Mouse (Mus musculus) liver, postnatal 0 days (tissue): ENCODE results near the gene S100a2. TPM values are rescaled to one million over a fixed set of nuclear protein-coding genes. Genes with fewer than 3 reads are reported as not detected.

ENCODE experiments used
- ATAC-seq: fragments of 200-750 bp; cut with Nextera tagmentation; 2 replicates; pipeline ENCODE4 v1.8.0; 2017; ENCODE audit warnings: mild to moderate bottlenecking, moderate library complexity
- DNase-seq: peaks from one replicate; pipeline ENCODE4 v3.0.0-alpha.2; 2016
- H3K27ac ChIP-seq: fragments of 300-500 bp; sonication (generic); 2 replicates; pipeline ENCODE4 v1.5.1; 2014; ENCODE audit warnings: antibody characterized with exemption, moderate library complexity, mild to moderate bottlenecking, low read depth
- H3K27me3 ChIP-seq: fragments of 300-500 bp; sonication (generic); 2 replicates; pipeline ENCODE4 v1.6.1; 2014; ENCODE audit warnings: low read length, control low read depth, mixed read lengths; ENCODE audit not compliant: insufficient read depth
- H3K36me3 ChIP-seq: fragments of 300-500 bp; sonication (generic); replicated peaks from 2 replicates; pipeline ENCODE4 v1.6.1; 2014; ENCODE audit warnings: mild to moderate bottlenecking, control low read depth, low read length, moderate library complexity, mixed read lengths; ENCODE audit not compliant: insufficient read depth
- H3K4me1 ChIP-seq: fragments of 300-500 bp; sonication (generic); 2 replicates; pipeline ENCODE4 v1.6.1; 2014; ENCODE audit warnings: antibody characterized with exemption, mild to moderate bottlenecking, control low read depth; ENCODE audit not compliant: insufficient read depth
- H3K4me2 ChIP-seq: fragments of 300-500 bp; sonication (generic); 2 replicates; pipeline ENCODE4 v1.6.1; 2014; ENCODE audit warnings: low read depth, mild to moderate bottlenecking, low read length, moderate library complexity, mixed read lengths
- H3K4me3 ChIP-seq: fragments of 300-500 bp; sonication (generic); 2 replicates; pipeline ENCODE4 v1.5.1; 2014; ENCODE audit warnings: low read depth, low read length
- H3K9ac ChIP-seq: fragments of 300-500 bp; sonication (generic); replicated peaks from 2 replicates; pipeline ENCODE4 v1.6.1; 2014; ENCODE audit warnings: mild to moderate bottlenecking, moderate library complexity
- H3K9me3 ChIP-seq: fragments of 300-500 bp; sonication (generic); 2 replicates; pipeline ENCODE4 v1.6.1; 2016; ENCODE audit warnings: mild to moderate bottlenecking, control low read depth, low read length, mixed read lengths
- CTCF ChIP-seq: sonication (generic); IDR thresholded peaks from 2 replicates; pipeline ENCODE4 v1.5.1; 2016; ENCODE audit warnings: antibody characterized with exemption, low read depth
- EP300 ChIP-seq: IDR thresholded peaks from 2 replicates; pipeline ENCODE4 v1.6.1; 2016; ENCODE audit warnings: antibody characterized with exemption, low read depth, mild to moderate bottlenecking
- WGBS: fragments of 180-500 bp; shearing (Covaris S2); extraction: QIAGEN DNeasy Blood & Tissue Kit; methylation state at CpG from one replicate; pipeline ENCODE4 v1.1.7; 2014; ENCODE audit not compliant: insufficient replicate concordance; 5-methylcytosine and 5-hydroxymethylcytosine counted together
- polyA plus RNA-seq: library from polyadenylated mRNA; unstranded; fragments of >200 nt; fragmentation: Nextera tagmentation; extraction: Ambion mirVana; gene quantifications from 2 replicates; pipeline ENCODE4 v1.2.1, GENCODE M21; 2015

S100a2 gene
- polyA plus RNA-seq, 1 experiment from 2014 or later: not detected

- Histone ChIP-seq H3K27ac (no peak overlapping the region), H3K4me3 (no peak overlapping the region), H3K27me3 (no peaks in the 10 kb centered on the region), H3K9ac (no peak overlapping the region), H3K9me3 (no peaks in the 10 kb centered on the region), H3K4me1 (no peaks in the 10 kb centered on the region), H3K4me2 (no peak overlapping the region), H3K36me3 (no peaks in the 10 kb centered on the region)
- TF ChIP-seq CTCF: peak; percentile 49
- no peak for TF ChIP-seq EP300
- ATAC-seq (no peak), DNase-seq (no peak)
- WGBS: 98% methylated on average over 1 of the region's 1 CpGs
These were observed 7.9 kb upstream of the S100a2 start for GRCm38 (mm10) chr3:90582156-90582555.

GRCm38 (mm10) chr3:90582556-90582955 lies 7.5 kb upstream of the S100a2 start:
- H3K27ac ChIP-seq: no peak overlapping the region
- 75% methylated on average over 4 of the region's 4 CpGs for WGBS
- H3K27me3 ChIP-seq: no peaks in the 10 kb centered on the region
- H3K4me2 ChIP-seq: no peak overlapping the region
- H3K4me3 ChIP-seq: no peak overlapping the region
- H3K9ac ChIP-seq: no peak overlapping the region
- DNase-seq: no peak
- no peaks in the 10 kb centered on the region for H3K9me3 ChIP-seq
- H3K4me1 ChIP-seq: no peaks in the 10 kb centered on the region
- H3K36me3 ChIP-seq: no peaks in the 10 kb centered on the region
- no peak for TF ChIP-seq CTCF
- TF ChIP-seq EP300: no peak
- no peak for ATAC-seq

GRCm38 (mm10) chr3:90583893-90584292 lies 6.2 kb upstream of the S100a2 start:
- Histone ChIP-seq H3K4me3 (no peak overlapping the region), H3K9me3 (no peaks in the 10 kb centered on the region), H3K27me3 (no peaks in the 10 kb centered on the region), H3K4me2 (no peak overlapping the region), H3K4me1 (peaks cover 8% of the 10 kb centered on the region; the same call in 1 of the 2 replicates), H3K9ac (no peak overlapping the region), H3K27ac (no peak overlapping the region), H3K36me3 (no peaks in the 10 kb centered on the region)
- no peak for ATAC-seq
- 42% methylated on average over 3 of the region's 3 CpGs for WGBS
- no peak for DNase-seq
- TF ChIP-seq CTCF (no peak), EP300 (no peak)

GRCm38 (mm10) chr3:90585595-90585994 lies 4.5 kb upstream of the S100a2 start:
- H3K27ac ChIP-seq: no peak overlapping the region
- no peaks in the 10 kb centered on the region for H3K9me3 ChIP-seq
- H3K36me3 ChIP-seq: no peaks in the 10 kb centered on the region
- ATAC-seq: 0 out of 2 replicates have a peak, but pooled peaks have one; percentile 28
- DNase-seq: peak; percentile 57
- no peak overlapping the region for H3K4me2 ChIP-seq
- TF ChIP-seq EP300 (no peak), CTCF (peak; percentile 90)
- H3K9ac ChIP-seq: no peak overlapping the region
- H3K4me1 ChIP-seq: peaks cover 10% of the 10 kb centered on the region; the same call in 1 of the 2 replicates
- H3K4me3 ChIP-seq: no peak overlapping the region
- no peaks in the 10 kb centered on the region for H3K27me3 ChIP-seq
- 27% methylated on average over 5 of the region's 5 CpGs for WGBS

GRCm38 (mm10) chr3:90586016-90586643 lies 3.9 kb upstream of the S100a2 start:
- Histone ChIP-seq H3K27ac (peak overlapping the region; percentile 70), H3K4me2 (no peak overlapping the region), H3K4me3 (no peak overlapping the region), H3K4me1 (peaks cover 10% of the 10 kb centered on the region; the same call in 1 of the 2 replicates), H3K9ac (no peak overlapping the region), H3K9me3 (no peaks in the 10 kb centered on the region), H3K27me3 (no peaks in the 10 kb centered on the region), H3K36me3 (no peaks in the 10 kb centered on the region)
- ATAC-seq (no peak), DNase-seq (no peak)
- TF ChIP-seq EP300: no peak
- TF ChIP-seq CTCF: no peak
- 72% methylated on average over 15 of the region's 15 CpGs for WGBS

GRCm38 (mm10) chr3:90586906-90587305 lies 3.1 kb upstream of the S100a2 start:
- no peak overlapping the region for H3K9ac ChIP-seq
- WGBS: 31% methylated on average over 10 of the region's 10 CpGs
- H3K27me3 ChIP-seq: no peaks in the 10 kb centered on the region
- H3K4me3 ChIP-seq: no peak overlapping the region
- TF ChIP-seq EP300 (no peak), CTCF (peak; percentile 26; the same call in 1 of the 2 replicates)
- H3K4me2 ChIP-seq: 0 out of 2 replicates have a peak overlapping the region, but pooled peaks have one; percentile 2
- peak; percentile 59 for ATAC-seq
- DNase-seq: peak; percentile 69
- peaks cover 10% of the 10 kb centered on the region; the same call in 1 of the 2 replicates for H3K4me1 ChIP-seq
- peak overlapping the region; percentile 70 for H3K27ac ChIP-seq
- no peaks in the 10 kb centered on the region for H3K9me3 ChIP-seq
- H3K36me3 ChIP-seq: no peaks in the 10 kb centered on the region
